Mouse (Mus musculus): ENCODE results near the gene Iqcf3.

Iqcf3 gene

DNA sequence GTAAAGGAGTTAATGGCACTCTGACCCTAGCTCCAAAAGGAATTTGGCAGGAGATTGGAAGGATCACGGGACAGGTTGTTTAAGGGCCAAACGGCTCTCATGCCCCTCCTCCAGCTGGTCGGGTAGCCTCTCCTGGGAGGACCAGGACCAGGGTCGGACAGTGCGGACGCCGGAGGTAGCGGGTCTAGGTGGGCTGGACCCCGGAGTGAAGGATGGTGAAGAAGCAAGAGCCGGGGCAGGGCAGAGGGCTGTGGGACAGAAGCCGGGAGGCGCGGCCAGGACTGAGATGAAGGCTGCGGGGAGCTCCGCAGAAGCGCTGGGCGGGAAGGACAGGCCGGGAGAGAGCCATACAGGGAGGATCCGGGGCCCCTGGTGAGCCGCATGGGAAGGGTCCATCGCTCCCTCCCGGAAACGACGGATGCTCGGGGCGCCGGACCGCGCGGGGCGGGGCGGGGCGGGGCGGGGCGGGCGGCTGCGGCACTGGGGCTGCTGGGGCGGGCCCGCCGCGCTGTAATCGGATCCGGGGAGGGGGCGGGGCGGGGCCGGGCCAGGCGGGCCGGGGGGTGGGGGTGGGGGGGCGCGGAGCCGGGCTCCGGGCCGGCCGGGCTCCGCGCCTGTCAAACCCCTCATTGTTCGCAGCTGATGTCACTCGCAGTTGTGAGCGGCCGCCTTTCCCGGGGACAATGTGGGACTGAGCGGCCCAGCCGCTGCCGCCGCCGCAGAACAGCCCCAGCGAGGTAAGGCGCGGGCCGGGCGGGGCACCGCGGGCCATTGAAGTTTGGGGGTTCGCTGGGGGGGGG lies 108.0 kb downstream of the Iqcf3 start, which contains the start of gene Pcbp4:
TSS of gene Pcbp4 (plus strand) at position 21 of the 800 bp plus-strand sequence.
- peak; percentile 48 for DNase-seq (ENCODE audit: low spot score)

Data from ovary, postnatal 14 days (tissue).